Mouse (Mus musculus) skeletal muscle tissue, postnatal 0 days (tissue): ENCODE measurements around the gene Lipa. TPM values are rescaled to one million over a fixed set of nuclear protein-coding genes. Genes with fewer than 3 reads are reported as not detected.

Experiments used
- polyA plus RNA-seq: library from polyadenylated mRNA; unstranded; fragments of >200 nt; fragmentation: Nextera tagmentation; extraction: Ambion mirVana; gene quantifications from 2 replicates; pipeline ENCODE4 v1.2.1, GENCODE M21; 2015

The Lipa gene
- 14.9 and 19.3 TPM in 2 replicates for polyA plus RNA-seq

DNA sequence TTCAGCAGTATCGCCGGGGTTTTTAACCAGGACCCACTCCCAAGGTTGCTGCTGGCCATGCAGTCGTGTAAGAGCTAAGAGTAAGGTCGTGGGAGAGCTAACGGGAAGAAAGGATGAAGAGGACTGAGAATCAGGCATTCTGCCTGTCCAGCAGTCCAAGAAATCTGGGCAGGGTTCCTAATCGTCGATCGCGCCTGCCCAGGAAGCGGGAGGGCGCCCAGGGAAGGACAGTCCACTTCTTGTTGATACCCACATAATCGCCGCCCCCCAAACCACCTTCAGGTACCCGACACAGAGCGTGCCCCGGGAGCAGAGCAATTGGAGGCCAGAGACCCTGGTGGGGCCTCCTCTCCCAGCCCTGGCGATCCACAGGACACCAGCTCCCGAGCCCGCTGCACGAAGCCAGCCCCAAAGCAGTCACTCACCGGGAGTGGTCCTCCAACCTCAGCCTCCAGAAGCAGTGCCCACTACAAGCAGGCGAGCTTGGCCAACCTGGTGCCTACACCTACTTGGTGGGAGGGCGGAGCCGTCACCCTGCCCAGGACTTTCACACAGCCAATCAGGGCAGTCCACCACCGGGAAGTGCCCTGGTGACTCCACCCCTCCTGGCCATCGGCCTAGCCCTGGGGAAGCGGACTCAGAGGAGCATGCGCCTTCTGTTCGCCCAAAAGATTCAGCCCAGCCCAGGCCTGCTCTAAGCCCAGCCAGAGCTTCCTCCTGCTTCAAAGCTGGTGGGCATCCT, at the start of gene Lipa:
Gene Lipa, minus strand, starts transcription at position 534 of the 742 bp plus-strand sequence.

DNA sequence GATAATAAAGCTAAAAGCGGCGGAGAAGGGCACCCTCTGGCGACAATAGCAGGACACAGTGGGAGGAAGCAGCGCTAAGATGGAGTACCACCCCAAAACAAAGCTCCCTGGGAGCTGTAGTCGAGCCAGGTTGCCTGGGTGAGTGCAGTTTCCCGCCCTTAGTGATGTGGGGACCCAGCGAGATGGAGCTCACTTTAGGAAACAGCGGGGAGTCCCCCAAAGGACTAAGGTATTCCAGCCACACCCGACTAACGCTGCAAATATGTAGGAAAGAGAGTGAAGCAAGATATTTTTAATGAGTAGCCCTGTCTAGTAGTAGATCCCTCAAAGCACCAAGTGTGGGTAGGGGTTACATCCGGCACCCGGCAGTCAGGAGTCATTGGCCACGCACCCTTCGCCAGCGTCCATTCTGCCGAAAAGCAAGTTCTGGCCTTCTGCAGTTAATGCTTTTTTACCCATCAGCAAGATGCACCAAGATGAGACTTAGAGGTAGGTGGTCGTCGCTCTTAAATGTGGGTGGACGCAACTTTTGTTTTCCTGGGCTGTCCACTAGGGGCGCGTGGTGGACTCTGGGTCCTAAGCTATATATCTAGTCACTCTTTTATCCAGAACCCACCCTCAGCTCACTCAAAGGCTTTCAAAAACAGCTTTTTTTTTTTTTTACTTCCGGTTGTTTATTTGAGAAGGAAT, 23.4 kb upstream of the Lipa start, which contains the start of gene Ifit2:
Gene Ifit2, plus strand, starts transcription at position 161 of the 690 bp plus-strand sequence.

DNA sequence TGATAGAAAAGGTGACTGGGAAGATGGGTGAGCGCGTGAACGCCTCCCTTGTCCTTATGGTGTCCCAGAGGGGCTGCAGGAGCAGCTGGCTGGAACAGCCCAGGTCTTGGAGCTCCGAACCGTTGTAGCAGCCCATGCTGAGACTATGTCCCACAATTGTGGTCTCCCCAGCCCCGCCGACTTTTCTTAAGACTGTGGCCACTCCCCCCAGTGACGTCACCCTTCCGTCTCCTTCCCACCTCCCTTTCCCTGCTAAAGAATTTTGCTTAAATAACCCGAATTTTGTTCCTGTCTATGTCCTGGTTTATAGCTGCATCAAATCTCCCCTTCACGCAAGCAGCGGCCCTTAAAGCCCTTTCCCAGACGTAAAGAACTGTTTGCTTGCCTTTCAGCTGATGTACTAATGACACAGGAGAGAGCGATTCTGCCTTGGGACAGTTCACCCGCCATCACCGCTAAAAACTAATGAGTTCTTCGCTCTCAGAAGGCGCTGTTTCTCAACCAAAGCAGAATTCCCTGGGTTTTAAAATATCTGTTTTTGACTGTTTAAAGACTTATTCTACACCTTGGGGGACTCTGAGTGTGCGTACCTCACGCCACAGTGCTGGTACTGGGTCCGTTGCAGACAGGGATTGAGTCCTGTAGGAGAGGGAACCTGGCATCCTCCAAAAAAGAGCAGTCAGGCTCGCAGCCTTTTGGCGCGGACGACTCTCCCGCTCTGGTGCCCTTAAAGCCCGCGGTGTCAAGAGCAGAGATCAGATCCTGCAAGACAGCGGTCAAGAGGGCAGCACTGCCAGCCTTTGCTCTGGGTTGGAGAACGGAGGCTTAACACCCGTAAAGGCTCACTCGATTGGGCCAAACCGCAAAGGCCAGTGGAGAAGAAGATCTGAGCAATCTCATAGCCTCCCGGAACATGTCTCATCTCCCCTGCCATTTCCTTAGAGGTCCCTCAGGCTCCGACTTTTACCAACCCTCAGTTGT, 52.0 kb downstream of the Lipa start, which contains the start of gene Ch25h:
Gene Ch25h, minus strand, starts transcription at position 174 of the 981 bp plus-strand sequence.

Other genes with a start within 250 kb of the Lipa start
- 4.6 and 6.7 TPM in 2 replicates for gene Fas, start 236.8 kb downstream of the Lipa start, polyA plus RNA-seq
- 1.0 and 1.1 TPM in 2 replicates for gene Ch25h, start 52.3 kb downstream of the Lipa start, polyA plus RNA-seq
- 6.0 and 6.3 TPM in 2 replicates for gene Ifit2, start 23.2 kb upstream of the Lipa start, polyA plus RNA-seq
- 4.4 and 4.5 TPM in 2 replicates for gene Ifit3, start 56.1 kb upstream of the Lipa start, polyA plus RNA-seq
- gene Ifit1bl1, start 74.5 kb upstream of the Lipa start, polyA plus RNA-seq: 0.77 and 0.79 TPM in 2 replicates
- gene Ifit3b, start 80.5 kb upstream of the Lipa start, polyA plus RNA-seq: 0.92 and 1.2 TPM in 2 replicates
- gene Ifit1bl2, start 113.3 kb upstream of the Lipa start, polyA plus RNA-seq: 0.12 and 0.16 TPM in 2 replicates
- 1.8 and 2.1 TPM in 2 replicates for gene Ifit1, start 113.4 kb upstream of the Lipa start, polyA plus RNA-seq
- 3.6 and 4.6 TPM in 2 replicates for gene Slc16a12, start 219.8 kb upstream of the Lipa start, polyA plus RNA-seq